Comparison of ENCODE assay signal across 8 mouse cellular contexts in the genomic region with DNA sequence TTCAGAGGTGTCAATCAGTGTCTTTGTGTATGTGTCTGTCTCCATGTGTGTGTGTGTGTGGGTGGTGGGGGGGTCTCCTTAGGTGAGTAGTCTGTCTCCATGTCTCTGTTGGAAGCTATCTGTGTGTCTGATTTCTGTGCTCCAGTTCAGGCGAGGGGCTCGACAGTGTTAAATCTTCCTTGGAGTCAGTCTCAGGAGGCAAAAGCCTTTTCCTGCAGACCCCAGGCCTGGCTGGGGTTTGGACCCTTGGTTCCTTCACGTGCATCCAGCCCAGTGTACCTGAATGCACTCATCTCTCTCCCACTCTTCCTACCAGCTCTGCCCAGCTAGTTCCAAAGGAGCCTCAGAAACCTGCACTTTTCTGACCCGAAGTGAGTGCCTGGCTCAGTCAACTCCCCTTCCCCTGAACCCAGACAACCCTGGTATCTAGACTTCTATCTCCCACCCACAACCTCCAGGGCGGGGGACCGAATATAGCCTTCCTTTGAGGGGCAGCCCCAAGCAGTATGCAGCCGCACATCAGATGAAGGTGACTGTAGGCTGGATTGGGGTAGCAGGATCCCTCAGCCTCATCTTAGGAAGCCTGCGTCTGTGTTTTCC. TPM values are rescaled to one million over a fixed set of nuclear protein-coding genes. Genes with fewer than 3 reads are reported as not detected.
DNase-seq lines count a peak whose midpoint lies in the region; ATAC-seq and TF ChIP-seq lines count a peak whose summit lies in the region.

No protein-coding gene starts in this region.

- peak overlapping the region; percentile 96 for H3K4me2 ChIP-seq in lung, embryonic 14.5 days
- peak overlapping the region; percentile 73 for H3K4me2 ChIP-seq in hindbrain, postnatal 0 days (ENCODE audit: low read depth, low read length)
- peak overlapping the region; percentile 87 for H3K4me2 ChIP-seq in myocyte (ENCODE audit: low read depth)

- TF ChIP-seq POLR2A in embryonic fibroblast, embryonic 13.5 days (IDR thresholded peaks at IDR 0.05; ENCODE audit: low read depth, low read length): no peak; the same call in 1 of the 2 replicates
- no peak for TF ChIP-seq POLR2A in myocyte (IDR thresholded peaks at IDR 0.05; ENCODE audit: insufficient read length, low read depth)

- no peak for TF ChIP-seq CTCF in lung, embryonic 14.5 days (IDR thresholded peaks at IDR 0.05; ENCODE audit: low read depth)
- no peak for TF ChIP-seq CTCF in embryonic fibroblast, embryonic 13.5 days (IDR thresholded peaks at IDR 0.05; ENCODE audit: borderline replicate concordance, insufficient read depth, low read length)
- TF ChIP-seq CTCF in hindbrain, postnatal 0 days (IDR thresholded peaks at IDR 0.05; ENCODE audit: low read depth): no peak

- peak overlapping the region; percentile 51 for H3K4me3 ChIP-seq in lung, embryonic 14.5 days (ENCODE audit: low read depth, low read length)
- H3K4me3 ChIP-seq in embryonic fibroblast, embryonic 13.5 days (ENCODE audit: insufficient read depth, low read length): peak overlapping the region; percentile 63
- peak overlapping the region; percentile 51 for H3K4me3 ChIP-seq in hindbrain, postnatal 0 days (ENCODE audit: low read length)
- H3K4me3 ChIP-seq in myocyte: peak overlapping the region; percentile 86

- H3K9ac ChIP-seq in lung, embryonic 14.5 days: peak overlapping the region; percentile 63
- H3K9ac ChIP-seq in hindbrain, postnatal 0 days (replicated peaks; ENCODE audit: low read length): peak overlapping the region; percentile 53

- peaks cover 24% of the 10 kb centered on the region for H3K4me1 ChIP-seq in lung, embryonic 14.5 days (ENCODE audit: insufficient read depth)
- peaks cover 15% of the 10 kb centered on the region; the same call in 1 of the 2 replicates for H3K4me1 ChIP-seq in embryonic fibroblast, embryonic 13.5 days (ENCODE audit: control insufficient read depth, insufficient read depth, low read length)
- H3K4me1 ChIP-seq in hindbrain, postnatal 0 days (ENCODE audit: insufficient read depth, low read length): peaks cover 10% of the 10 kb centered on the region; the same call in 1 of the 2 replicates

- peak overlapping the region; percentile 42 for H3ac ChIP-seq in myocyte (ENCODE audit: control insufficient read depth, insufficient read length)

- H3K27ac ChIP-seq in lung, embryonic 14.5 days (ENCODE audit: low read depth): peak overlapping the region; percentile 93
- peak overlapping the region; percentile 94 for H3K27ac ChIP-seq in embryonic fibroblast, embryonic 13.5 days (ENCODE audit: insufficient read depth, low read length)
- peak overlapping the region; percentile 74 for H3K27ac ChIP-seq in hindbrain, postnatal 0 days

- DNase-seq in lung, embryonic 14.5 days: no peak
- no peak for DNase-seq in lung, postnatal 10 days
- DNase-seq in hindbrain, postnatal 0 days (ENCODE audit: low spot score): no peak
- DNase-seq in layer of hippocampus, postnatal 36 days: no peak
- no peak for DNase-seq in adrenal gland, postnatal 10 days
- DNase-seq in left cerebral cortex, adult 9 months (ENCODE audit: low spot score in 2 of 2): no peak

- ATAC-seq in lung, embryonic 14.5 days (ENCODE audit: insufficient read depth): peak; percentile 5; the same call in 1 of the 2 replicates
- no peak for ATAC-seq in hindbrain, postnatal 0 days

- 1% methylated on average over 8 of the region's 8 CpGs for WGBS in lung, embryonic 14.5 days
- 8% methylated on average over 8 of the region's 8 CpGs for WGBS in hindbrain, postnatal 0 days

- H3K27me3 ChIP-seq in lung, embryonic 14.5 days (ENCODE audit: insufficient read depth, low read length): no peaks in the 10 kb centered on the region
- H3K27me3 ChIP-seq in hindbrain, postnatal 0 days (ENCODE audit: insufficient read depth, low read length): no peaks in the 10 kb centered on the region
- H3K27me3 ChIP-seq in myocyte (ENCODE audit: control insufficient read depth, insufficient read depth, insufficient read length): peaks cover 4% of the 10 kb centered on the region

- H3K9me3 ChIP-seq in lung, embryonic 14.5 days (ENCODE audit: low read depth, low read length): no peaks in the 10 kb centered on the region
- H3K9me3 ChIP-seq in hindbrain, postnatal 0 days (ENCODE audit: low read length): no peaks in the 10 kb centered on the region

- peaks cover 58% of the 10 kb centered on the region for H3K79me2 ChIP-seq in myocyte (ENCODE audit: control insufficient read depth, insufficient read depth)

- H3K36me3 ChIP-seq in lung, embryonic 14.5 days (ENCODE audit: insufficient read depth): peaks cover 4% of the 10 kb centered on the region; the same call in 1 of the 2 replicates
- H3K36me3 ChIP-seq in hindbrain, postnatal 0 days (ENCODE audit: insufficient read depth, low read length): no peaks in the 10 kb centered on the region
- H3K36me3 ChIP-seq in myocyte (ENCODE audit: control insufficient read depth, insufficient read depth): no peaks in the 10 kb centered on the region

TF ChIP-seq in myocyte, 11 proteins besides CTCF, POLR2A, EP300 and RAD21:
- no peak for TF ChIP-seq MYOD1 (IDR thresholded peaks at IDR 0.05; ENCODE audit: control insufficient read depth in 1 of 3, insufficient read length in 2 of 3, low read depth in 2 of 3)
- TF ChIP-seq REST (IDR thresholded peaks at IDR 0.05; ENCODE audit: insufficient read depth, insufficient read length): no peak
- no peak for TF ChIP-seq CEBPB (IDR thresholded peaks at IDR 0.05; ENCODE audit: insufficient read depth, poor library complexity, severe bottlenecking)
- TF ChIP-seq E2F4 (IDR thresholded peaks at IDR 0.05; ENCODE audit: insufficient read depth): no peak
- no peak for TF ChIP-seq POLR2AphosphoS2 (IDR thresholded peaks at IDR 0.05; ENCODE audit: insufficient read length, low read depth)
- TF ChIP-seq TCF12 (IDR thresholded peaks at IDR 0.05; ENCODE audit: insufficient read depth, poor library complexity, severe bottlenecking): no peak
- TF ChIP-seq SRF (IDR thresholded peaks at IDR 0.05; ENCODE audit: control insufficient read depth, insufficient read length, low read depth): no peak
- no peak for TF ChIP-seq MAX (IDR thresholded peaks at IDR 0.05; ENCODE audit: low read depth)
- no peak for TF ChIP-seq TCF3 (IDR thresholded peaks at IDR 0.05; ENCODE audit: insufficient read length, low read depth)
- no peak for TF ChIP-seq USF1 (IDR thresholded peaks at IDR 0.05; ENCODE audit: low read depth)

RNA-seq across cellular contexts. Expression of gene Kirrel, which starts 1.0 kb away (rescaled TPM):
- 12.7 and 12.8 TPM in 2 replicates for polyA plus RNA-seq in lung, embryonic 14.5 days (2014; fragmentation: Nextera tagmentation; extraction: Ambion mirVana)
- polyA plus RNA-seq in embryonic fibroblast, embryonic 13.5 days (2011; ENCODE audit: insufficient read length, low read depth, missing spikeins): 89.7 and 101 TPM in 2 replicates
- 7.2 and 11.3 TPM in 2 replicates for total RNA-seq in hindbrain, postnatal 0 days (2014; rRNA removed)
- polyA plus RNA-seq in hindbrain, postnatal 0 days (2015; fragmentation: Nextera tagmentation; extraction: Ambion mirVana): 2.9 and 3.2 TPM in 2 replicates
- polyA plus RNA-seq in myocyte (2012; fragmentation: generic; extraction: Trizol): 20.7 TPM
- 1 to 10 TPM; 3.2 to 4.3 TPM for total RNA-seq in layer of hippocampus, postnatal 36 days (2021)
- 10 to 100 TPM; 17.3 to 17.5 TPM for total RNA-seq in adrenal gland, postnatal 10 days (2021)
